Mouse (Mus musculus): ENCODE results near the gene Fahd2a.

DNA sequence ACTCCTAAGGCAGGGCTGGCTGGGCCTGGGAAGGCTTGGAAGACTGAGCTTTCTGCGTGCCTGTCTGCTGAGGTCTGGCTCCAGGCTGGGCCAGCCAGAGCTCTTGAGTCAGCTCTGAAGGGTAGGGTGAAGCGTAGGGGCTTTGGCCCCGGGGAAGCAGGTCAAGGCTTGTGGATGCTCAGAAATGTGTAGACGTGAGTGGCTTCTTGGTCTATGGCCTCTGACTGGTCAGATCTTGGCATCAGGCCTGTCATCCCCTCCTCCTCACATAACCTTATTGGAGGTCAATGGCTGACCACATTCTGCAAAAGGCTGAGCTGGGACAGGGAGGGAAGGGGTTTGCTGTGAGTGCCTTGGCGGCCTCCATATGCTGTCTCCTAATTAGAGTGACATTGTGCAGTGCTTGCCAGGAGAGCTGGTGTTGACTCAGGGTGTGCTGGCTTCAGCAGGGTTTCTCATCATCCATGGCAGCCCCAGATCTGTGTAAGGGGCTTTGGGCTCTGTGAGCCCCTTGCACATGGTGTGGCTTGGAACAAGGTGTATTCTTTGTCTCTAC lies 49.7 kb downstream of the Fahd2a start:
- TF ChIP-seq CTCF (IDR thresholded peaks at IDR 0.05; ENCODE audit: insufficient read depth, low read depth, low read length) (no peak), POLR2A (IDR thresholded peaks at IDR 0.05; ENCODE audit: insufficient read depth, low read depth, low read length) (no peak)

Measured in olfactory bulb, adult 2 months (tissue).